Mouse (Mus musculus): ENCODE results near the gene Gins2.

The Gins2 gene

GRCm38 (mm10) chr8:120548313-120548761 lies 40.8 kb downstream of the Gins2 start:
- DNase-seq (ENCODE audit: low read depth, low spot score), result no peak

- no peak for DNase-seq (ENCODE audit: low read depth, low spot score)
Observed at GRCm38 (mm10) chr8:120547562-120547961, 41.5 kb downstream of the Gins2 start.

GRCm38 (mm10) chr8:120544155-120544554 lies 44.9 kb downstream of the Gins2 start:
- DNase-seq (ENCODE audit: low read depth, low spot score), result no peak

GRCm38 (mm10) chr8:120543416-120544055 lies 45.6 kb downstream of the Gins2 start:
- no peak for DNase-seq (ENCODE audit: low read depth, low spot score)

- DNase-seq (ENCODE audit: low read depth, low spot score), result no peak
Observed at GRCm38 (mm10) chr8:120542995-120543394, 46.1 kb downstream of the Gins2 start.

GRCm38 (mm10) chr8:120539775-120540625 lies 49.1 kb downstream of the Gins2 start:
- no peak for DNase-seq (ENCODE audit: low read depth, low spot score)

- DNase-seq (ENCODE audit: low read depth, low spot score), result no peak
Observed at GRCm38 (mm10) chr8:120539381-120539774, 49.7 kb downstream of the Gins2 start.

GRCm38 (mm10) chr8:120538397-120539240 lies 50.5 kb downstream of the Gins2 start:
- DNase-seq (ENCODE audit: low read depth, low spot score), result peak; percentile 72

GRCm38 (mm10) chr8:120537818-120538396 lies 51.2 kb downstream of the Gins2 start:
- DNase-seq (ENCODE audit: low read depth, low spot score), result peak; percentile 69

- peak; percentile 84 for DNase-seq (ENCODE audit: low read depth, low spot score)
Observed at GRCm38 (mm10) chr8:120537207-120537817, 51.8 kb downstream of the Gins2 start.

GRCm38 (mm10) chr8:120536306-120537206 lies 52.5 kb downstream of the Gins2 start:
- peak; percentile 75 for DNase-seq (ENCODE audit: low read depth, low spot score)

GRCm38 (mm10) chr8:120535452-120536305 lies 53.4 kb downstream of the Gins2 start:
- peak; percentile 79 for DNase-seq (ENCODE audit: low read depth, low spot score)

GRCm38 (mm10) chr8:120534504-120535368 lies 54.4 kb downstream of the Gins2 start:
- peak; percentile 92 for DNase-seq (ENCODE audit: low read depth, low spot score)

- DNase-seq (ENCODE audit: low read depth, low spot score), result no peak
Observed at GRCm38 (mm10) chr8:120534080-120534479, 55.0 kb downstream of the Gins2 start.

GRCm38 (mm10) chr8:120533380-120533779 lies 55.7 kb downstream of the Gins2 start:
- DNase-seq (ENCODE audit: low read depth, low spot score), result no peak

GRCm38 (mm10) chr8:120532517-120533215 lies 56.4 kb downstream of the Gins2 start:
- DNase-seq (ENCODE audit: low read depth, low spot score), result peak; percentile 89

GRCm38 (mm10) chr8:120531775-120532516 lies 57.2 kb downstream of the Gins2 start:
- no peak for DNase-seq (ENCODE audit: low read depth, low spot score)

Measured in R1 (cell line).